Mouse (Mus musculus): ENCODE measurements around the gene Slc25a44. TPM values are rescaled to one million over a fixed set of nuclear protein-coding genes. Genes with fewer than 3 reads are reported as not detected.

Gene Slc25a44
- polyA plus RNA-seq, 1 experiment = 44.8 TPM

- Histone ChIP-seq H3K27ac (ENCODE audit: insufficient read depth, low read depth, low read length) (peak overlapping the region; percentile 86), H3K4me3 (ENCODE audit: low read depth, low read length) (no peak overlapping the region)
Measured at GRCm38 (mm10) chr3:88427342-88427905, 2.5 kb upstream of the Slc25a44 start.

GRCm38 (mm10) chr3:88425708-88426420 is 925 bp upstream of the Slc25a44 start:
- no peak for TF ChIP-seq POLR2A (IDR thresholded peaks at IDR 0.05; ENCODE audit: low read depth, low read length)
- no peak for TF ChIP-seq CTCF (IDR thresholded peaks at IDR 0.05; ENCODE audit: extremely low read depth, insufficient read length, insufficient replicate concordance, low read depth, low read length)
- H3K4me1 ChIP-seq (ENCODE audit: control insufficient read depth, insufficient read depth, insufficient read length, low read length) = peaks cover 24% of the 10 kb centered on the region; the same call in 1 of the 2 replicates
- H3K27me3 ChIP-seq (ENCODE audit: control insufficient read depth, insufficient read depth, low read length) = no peaks in the 10 kb centered on the region
- peak overlapping the region; percentile 77; the same call in 1 of the 2 replicates for H3K27ac ChIP-seq (ENCODE audit: insufficient read depth, low read depth, low read length)
- H3K36me3 ChIP-seq (ENCODE audit: control insufficient read depth, insufficient read depth, low read length) = peaks cover 3% of the 10 kb centered on the region
- H3K4me3 ChIP-seq (ENCODE audit: low read depth, low read length) = no peak overlapping the region
- 41% methylated on average over 10 of the region's 10 CpGs for WGBS

More at GRCm38 (mm10) chr3:88427342-88427905, 2.5 kb upstream of the Slc25a44 start:
- H3K36me3 ChIP-seq (ENCODE audit: control insufficient read depth, insufficient read depth, low read length) = no peaks in the 10 kb centered on the region
- TF ChIP-seq CTCF (IDR thresholded peaks at IDR 0.05; ENCODE audit: extremely low read depth, insufficient read length, insufficient replicate concordance, low read depth, low read length) (no peak), POLR2A (IDR thresholded peaks at IDR 0.05; ENCODE audit: low read depth, low read length) (no peak)
- peaks cover 10% of the 10 kb centered on the region; the same call in 1 of the 2 replicates for H3K4me1 ChIP-seq (ENCODE audit: control insufficient read depth, insufficient read depth, insufficient read length, low read length)
- no peaks in the 10 kb centered on the region for H3K27me3 ChIP-seq (ENCODE audit: control insufficient read depth, insufficient read depth, low read length)
- 54% methylated on average over 4 of the region's 4 CpGs for WGBS

GRCm38 (mm10) chr3:88425330-88425689 is 371 bp upstream of the Slc25a44 start:
- TF ChIP-seq CTCF (IDR thresholded peaks at IDR 0.05; ENCODE audit: extremely low read depth, insufficient read length, insufficient replicate concordance, low read depth, low read length) (no peak), POLR2A (IDR thresholded peaks at IDR 0.05; ENCODE audit: low read depth, low read length) (no peak)
- Histone ChIP-seq H3K36me3 (ENCODE audit: control insufficient read depth, insufficient read depth, low read length) (peaks cover 9% of the 10 kb centered on the region), H3K27ac (ENCODE audit: insufficient read depth, low read depth, low read length) (peak overlapping the region; percentile 89), H3K4me3 (ENCODE audit: low read depth, low read length) (no peak overlapping the region), H3K4me1 (ENCODE audit: control insufficient read depth, insufficient read depth, insufficient read length, low read length) (peaks cover 24% of the 10 kb centered on the region; the same call in 1 of the 2 replicates), H3K27me3 (ENCODE audit: control insufficient read depth, insufficient read depth, low read length) (no peaks in the 10 kb centered on the region)
- WGBS = 3% methylated on average over 2 of the region's 2 CpGs

GRCm38 (mm10) chr3:88422020-88422720 is 2.8 kb downstream of the Slc25a44 start:
- H3K4me1 ChIP-seq (ENCODE audit: control insufficient read depth, insufficient read depth, insufficient read length, low read length) = peaks cover 25% of the 10 kb centered on the region; the same call in 1 of the 2 replicates
- 22% methylated on average over 9 of the region's 9 CpGs for WGBS
- H3K27me3 ChIP-seq (ENCODE audit: control insufficient read depth, insufficient read depth, low read length) = no peaks in the 10 kb centered on the region
- peaks cover 35% of the 10 kb centered on the region for H3K36me3 ChIP-seq (ENCODE audit: control insufficient read depth, insufficient read depth, low read length)
- H3K4me3 ChIP-seq (ENCODE audit: low read depth, low read length) = no peak overlapping the region
- peak overlapping the region; percentile 78 for H3K27ac ChIP-seq (ENCODE audit: insufficient read depth, low read depth, low read length)
- TF ChIP-seq POLR2A (IDR thresholded peaks at IDR 0.05; ENCODE audit: low read depth, low read length) = no peak
- TF ChIP-seq CTCF (IDR thresholded peaks at IDR 0.05; ENCODE audit: extremely low read depth, insufficient read length, insufficient replicate concordance, low read depth, low read length) = no peak

GRCm38 (mm10) chr3:88420771-88421170 is 4.2 kb downstream of the Slc25a44 start:
- H3K36me3 ChIP-seq (ENCODE audit: control insufficient read depth, insufficient read depth, low read length) = peaks cover 37% of the 10 kb centered on the region
- TF ChIP-seq POLR2A (IDR thresholded peaks at IDR 0.05; ENCODE audit: low read depth, low read length) (no peak), CTCF (IDR thresholded peaks at IDR 0.05; ENCODE audit: extremely low read depth, insufficient read length, insufficient replicate concordance, low read depth, low read length) (no peak)
- WGBS = 95% methylated on average over 19 of the region's 19 CpGs
- H3K27ac ChIP-seq (ENCODE audit: insufficient read depth, low read depth, low read length) = no peak overlapping the region
- peaks cover 34% of the 10 kb centered on the region for H3K4me1 ChIP-seq (ENCODE audit: control insufficient read depth, insufficient read depth, insufficient read length, low read length)
- no peaks in the 10 kb centered on the region for H3K27me3 ChIP-seq (ENCODE audit: control insufficient read depth, insufficient read depth, low read length)
- no peak overlapping the region for H3K4me3 ChIP-seq (ENCODE audit: low read depth, low read length)

GRCm38 (mm10) chr3:88418016-88418415 is 6.9 kb downstream of the Slc25a44 start:
- Histone ChIP-seq H3K36me3 (ENCODE audit: control insufficient read depth, insufficient read depth, low read length) (peaks cover 44% of the 10 kb centered on the region), H3K27me3 (ENCODE audit: control insufficient read depth, insufficient read depth, low read length) (no peaks in the 10 kb centered on the region), H3K4me3 (ENCODE audit: low read depth, low read length) (no peak overlapping the region), H3K27ac (ENCODE audit: insufficient read depth, low read depth, low read length) (no peak overlapping the region), H3K4me1 (ENCODE audit: control insufficient read depth, insufficient read depth, insufficient read length, low read length) (peaks cover 37% of the 10 kb centered on the region)
- no peak for TF ChIP-seq POLR2A (IDR thresholded peaks at IDR 0.05; ENCODE audit: low read depth, low read length)
- WGBS = 86% methylated on average over 6 of the region's 6 CpGs

- TF ChIP-seq CTCF (IDR thresholded peaks at IDR 0.05; ENCODE audit: extremely low read depth, insufficient read length, insufficient replicate concordance, low read depth, low read length) (no peak), POLR2A (IDR thresholded peaks at IDR 0.05; ENCODE audit: low read depth, low read length) (no peak)
- Histone ChIP-seq H3K4me3 (ENCODE audit: low read depth, low read length) (peak overlapping the region; percentile 2; the same call in 1 of the 2 replicates), H3K27ac (ENCODE audit: insufficient read depth, low read depth, low read length) (peak overlapping the region; percentile 85), H3K4me1 (ENCODE audit: control insufficient read depth, insufficient read depth, insufficient read length, low read length) (peaks cover 35% of the 10 kb centered on the region), H3K36me3 (ENCODE audit: control insufficient read depth, insufficient read depth, low read length) (peaks cover 50% of the 10 kb centered on the region), H3K27me3 (ENCODE audit: control insufficient read depth, insufficient read depth, low read length) (no peaks in the 10 kb centered on the region)
- whole genome bisulfite sequencing = 32% methylated on average over 4 of the region's 4 CpGs
Measured at GRCm38 (mm10) chr3:88415668-88416067, 9.3 kb downstream of the Slc25a44 start.

Data from small intestine, adult 2 months (tissue).